Mouse (Mus musculus) G1E (cell line): ENCODE measurements around the gene Trp53tg5. TPM values are rescaled to one million over a fixed set of nuclear protein-coding genes. Genes with fewer than 3 reads are reported as not detected.

Source experiments
- ATAC-seq: 2 replicates; pipeline ENCODE4 v1.8.0; 2016; ENCODE audit warnings: mild to moderate bottlenecking; ENCODE audit not compliant: insufficient number of reproducible peaks, poor library complexity, low FRiP score, severe bottlenecking; ENCODE audit errors: extremely low read depth
- DNase-seq: peaks from one replicate; pipeline ENCODE4 v3.0.0; 2012; ENCODE audit warnings: low spot score
- H3K27me3 ChIP-seq: 2 replicates; pipeline ENCODE4 v1.6.1; 2012; ENCODE audit warnings: mild to moderate bottlenecking, low read length, inconsistent platforms; ENCODE audit not compliant: insufficient read depth
- H3K36me3 ChIP-seq: replicated peaks from 2 replicates; pipeline ENCODE3; 2012; ENCODE audit warnings: mild to moderate bottlenecking, inconsistent platforms
- H3K4me1 ChIP-seq: 2 replicates; pipeline ENCODE4 v1.6.1; 2012; ENCODE audit warnings: low read depth, low read length, inconsistent platforms, mixed read lengths; ENCODE audit not compliant: insufficient read depth
- H3K4me3 ChIP-seq: 2 replicates; pipeline ENCODE4 v1.5.1; 2012; ENCODE audit warnings: low read depth, mild to moderate bottlenecking, inconsistent platforms, low read length, moderate library complexity, mixed read lengths
- H3K9me3 ChIP-seq: replicated peaks from 2 replicates; pipeline ENCODE4 v1.6.1; 2012; ENCODE audit warnings: inconsistent platforms
- CTCF ChIP-seq: IDR thresholded peaks from 2 replicates; pipeline ENCODE4 v1.5.1; 2012; ENCODE audit warnings: low read depth, low read length, inconsistent platforms, mixed read lengths
- GATA1 ChIP-seq: IDR thresholded peaks from 2 replicates; pipeline ENCODE4 v1.6.1; 2012; ENCODE audit warnings: borderline replicate concordance, low read length, inconsistent platforms, mixed read lengths
- GATA2 ChIP-seq: IDR thresholded peaks from 2 replicates; pipeline ENCODE4 v1.6.1; 2012; ENCODE audit warnings: low read depth, low read length, inconsistent platforms, borderline replicate concordance
- POLR2AphosphoS5 ChIP-seq: IDR thresholded peaks from 2 replicates; pipeline ENCODE4 v1.6.1; 2012; ENCODE audit warnings: low read depth, low read length, inconsistent platforms; ENCODE audit not compliant: insufficient replicate concordance
- TAL1 ChIP-seq: conservative IDR thresholded peaks from 2 replicates; pipeline ENCODE4 v1.6.1; 2012; ENCODE audit warnings: low read depth, low read length, inconsistent platforms, mixed read lengths
- polyA plus RNA-seq: library from polyadenylated mRNA; stranded (reverse); fragments of >175 nt; gene quantifications from 2 replicates; pipeline ENCODE4 v1.2.3, GENCODE M21; 2012
- total RNA-seq, 2 experiments: library from RNA; stranded (forward) in 1 of 2; stranded (reverse) in 1 of 2; fragments of 200-1000 nt in 1 of 2; fragments of >200 nt in 1 of 2; fragmentation: Nextera tagmentation in 1 of 2; gene quantifications; 2 replicates each; pipeline ENCODE4 v1.2.3; 2014 to 2017

Gene Trp53tg5
- total and polyA plus RNA-seq, 3 experiments, result not detected

GRCm38 (mm10) chr2:164441155-164441554, 32.4 kb downstream of the Trp53tg5 start:
- no peak for DNase-seq

DNA sequence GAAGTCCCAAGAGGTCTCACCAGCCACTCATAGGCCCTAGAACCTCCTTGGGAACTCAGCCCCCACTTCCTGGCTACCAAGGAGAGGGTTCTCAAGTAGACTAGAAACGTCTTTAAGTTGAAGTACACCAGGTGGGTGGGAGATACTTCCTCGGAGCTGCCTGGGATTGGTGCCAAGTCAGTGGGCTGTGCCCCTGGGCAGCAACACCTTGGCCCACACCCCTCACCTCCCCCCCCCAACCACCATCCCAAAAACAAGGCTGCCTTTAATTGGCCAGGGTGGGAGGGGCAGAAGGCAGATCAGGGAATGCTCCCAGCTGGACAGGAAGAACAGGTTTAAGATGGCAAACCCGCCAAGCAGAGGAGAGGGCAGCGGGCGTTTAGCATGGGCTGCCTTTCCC, 33.2 kb downstream of the Trp53tg5 start:
- H3K4me3 ChIP-seq, result no peak overlapping the region

More at GRCm38 (mm10) chr2:164441155-164441554, 32.4 kb downstream of the Trp53tg5 start:
- Histone ChIP-seq H3K9me3 (no peaks in the 10 kb centered on the region), H3K4me1 (no peaks in the 10 kb centered on the region), H3K27me3 (peaks cover 18% of the 10 kb centered on the region; the same call in 1 of the 2 replicates), H3K4me3 (no peak overlapping the region), H3K36me3 (no peaks in the 10 kb centered on the region)
- ATAC-seq, result no peak
- no peak for TF ChIP-seq GATA1
- no peak for TF ChIP-seq GATA2

GRCm38 (mm10) chr2:164439001-164439421, 34.5 kb downstream of the Trp53tg5 start:
- no peaks in the 10 kb centered on the region for H3K9me3 ChIP-seq
- peaks cover 20% of the 10 kb centered on the region; the same call in 1 of the 2 replicates for H3K27me3 ChIP-seq
- H3K4me3 ChIP-seq, result no peak overlapping the region
- no peak for ATAC-seq
- no peaks in the 10 kb centered on the region for H3K4me1 ChIP-seq
- no peak for DNase-seq
- TF ChIP-seq POLR2AphosphoS5 (no peak), GATA1 (no peak), CTCF (no peak), TAL1 (no peak), GATA2 (no peak)
- no peaks in the 10 kb centered on the region for H3K36me3 ChIP-seq

More for the DNA sequence above, 33.2 kb downstream of the Trp53tg5 start:
- peaks cover 20% of the 10 kb centered on the region; the same call in 1 of the 2 replicates for H3K27me3 ChIP-seq
- H3K9me3 ChIP-seq, result no peaks in the 10 kb centered on the region
- no peaks in the 10 kb centered on the region for H3K36me3 ChIP-seq
- DNase-seq (no peak), ATAC-seq (no peak)
- H3K4me1 ChIP-seq, result no peaks in the 10 kb centered on the region
- TF ChIP-seq CTCF (no peak), GATA1 (no peak), POLR2AphosphoS5 (no peak), GATA2 (no peak), TAL1 (no peak)

GRCm38 (mm10) chr2:164438257-164438656, 35.3 kb downstream of the Trp53tg5 start:
- H3K4me3 ChIP-seq, result no peak overlapping the region
- DNase-seq (no peak), ATAC-seq (no peak)
- H3K9me3 ChIP-seq, result no peaks in the 10 kb centered on the region
- no peaks in the 10 kb centered on the region for H3K4me1 ChIP-seq
- peaks cover 16% of the 10 kb centered on the region; the same call in 1 of the 2 replicates for H3K27me3 ChIP-seq
- no peaks in the 10 kb centered on the region for H3K36me3 ChIP-seq
- TF ChIP-seq GATA2 (no peak), GATA1 (no peak)

- Histone ChIP-seq H3K4me3 (no peak overlapping the region), H3K4me1 (no peaks in the 10 kb centered on the region), H3K9me3 (no peaks in the 10 kb centered on the region), H3K27me3 (peaks cover 12% of the 10 kb centered on the region; the same call in 1 of the 2 replicates), H3K36me3 (no peaks in the 10 kb centered on the region)
- ATAC-seq (no peak), DNase-seq (no peak)
- TF ChIP-seq GATA2, result no peak
- no peak for TF ChIP-seq CTCF
- TF ChIP-seq GATA1, result no peak
- no peak for TF ChIP-seq POLR2AphosphoS5
- TF ChIP-seq TAL1, result no peak
Measured at GRCm38 (mm10) chr2:164437710-164438109, 35.8 kb downstream of the Trp53tg5 start.

- Histone ChIP-seq H3K4me3 (no peak overlapping the region), H3K27me3 (peaks cover 11% of the 10 kb centered on the region; the same call in 1 of the 2 replicates), H3K9me3 (no peaks in the 10 kb centered on the region), H3K4me1 (no peaks in the 10 kb centered on the region), H3K36me3 (no peaks in the 10 kb centered on the region)
- DNase-seq (no peak), ATAC-seq (no peak)
- TF ChIP-seq GATA2 (no peak), TAL1 (no peak), CTCF (no peak), GATA1 (no peak), POLR2AphosphoS5 (no peak)
Measured at GRCm38 (mm10) chr2:164436961-164437360, 36.6 kb downstream of the Trp53tg5 start.
